Mouse (Mus musculus): ENCODE measurements around the gene Gps1. TPM values are rescaled to one million over a fixed set of nuclear protein-coding genes. Genes with fewer than 3 reads are reported as not detected.
A peak's percentile ranks its signal among the peaks of the same experiment; 100 is the strongest.
"Not testable (repeated sequence)": the region's sequence is repeated elsewhere in the genome, so short reads cannot be mapped to it uniquely, and the experiment has no call there.

Gps1 gene
- 205 and 207 TPM in 2 replicates for polyA plus RNA-seq (2015; fragmentation: Nextera tagmentation; extraction: Ambion mirVana)

DNA sequence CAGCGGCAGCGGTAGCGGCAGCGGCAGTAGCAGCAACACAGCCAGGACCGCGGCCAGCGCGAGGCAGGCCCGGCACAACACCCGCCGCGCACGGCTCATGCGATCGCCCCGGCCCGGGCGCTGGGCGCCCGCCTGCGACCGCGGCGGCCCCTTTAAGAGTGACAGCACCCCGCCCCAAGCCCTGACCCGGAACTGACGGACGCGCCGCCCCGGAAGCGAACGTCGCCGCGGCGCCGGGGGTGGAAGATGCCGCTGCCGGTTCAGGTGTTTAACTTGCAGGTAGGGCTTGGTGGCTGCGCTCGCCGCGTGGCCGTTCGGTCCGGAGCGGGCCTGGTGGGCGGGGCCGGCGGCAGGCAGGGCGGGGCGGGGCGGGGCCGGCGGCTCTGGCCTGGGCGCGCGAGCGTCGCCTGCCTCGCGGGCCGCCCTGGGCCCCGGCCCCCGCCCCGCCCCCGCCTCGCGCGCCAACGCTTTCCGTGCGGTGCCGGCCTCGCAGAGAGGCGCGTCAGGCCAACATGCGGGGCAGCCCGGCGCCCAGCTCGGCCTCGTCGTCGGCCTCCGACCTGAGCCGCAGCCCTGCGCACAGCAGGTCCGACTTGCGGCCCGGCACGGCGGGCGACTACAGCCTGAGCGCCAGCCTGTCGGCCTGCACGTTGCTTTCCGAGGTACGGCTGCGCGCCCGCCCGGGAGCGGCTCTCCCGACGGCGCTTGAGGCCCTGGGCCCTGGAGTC lies at the start of gene Gps1, which contains the start of gene Rfng:
TSS of gene Gps1 (plus strand) at position 209 of the 728 bp plus-strand sequence.
TSS of gene Rfng (minus strand) at position 144 of the 728 bp plus-strand sequence.
- Histone ChIP-seq H3K4me2 (peak within 1 kb of the TSS; percentile 90), H3K4me1 (peaks cover 26% of the 10 kb centered on the region), H3K9ac (peak within 1 kb of the TSS; percentile 85), H3K36me3 (peaks cover 55% of the 10 kb centered on the region), H3K4me3 (peak within 1 kb of the TSS; percentile 96), H3K27ac (peak within 1 kb of the TSS; percentile 81), H3K9me3 (no peaks in the 10 kb centered on the region), H3K27me3 (no peaks in the 10 kb centered on the region)
- under 1% methylated on average over 96 of the region's 107 CpGs for WGBS
- ATAC-seq (ENCODE audit: insufficient number of reproducible peaks, low FRiP score, low TSS enrichment, low read depth): peak; percentile 68

GRCm38 (mm10) chr11:120736424-120736823 lies 47.6 kb upstream of the Gps1 start:
- peaks cover 20% of the 10 kb centered on the region for H3K4me1 ChIP-seq
- H3K9me3 ChIP-seq: no peaks in the 10 kb centered on the region
- no peaks in the 10 kb centered on the region for H3K36me3 ChIP-seq
- no peak overlapping the region for H3K4me2 ChIP-seq
- no peak for ATAC-seq (ENCODE audit: insufficient number of reproducible peaks, low FRiP score, low TSS enrichment, low read depth)
- H3K9ac ChIP-seq: no peak overlapping the region
- no peak overlapping the region for H3K4me3 ChIP-seq
- no peak overlapping the region for H3K27ac ChIP-seq
- H3K27me3 ChIP-seq: no peaks in the 10 kb centered on the region
- WGBS: 75% methylated on average over 6 of the region's 6 CpGs

DNA sequence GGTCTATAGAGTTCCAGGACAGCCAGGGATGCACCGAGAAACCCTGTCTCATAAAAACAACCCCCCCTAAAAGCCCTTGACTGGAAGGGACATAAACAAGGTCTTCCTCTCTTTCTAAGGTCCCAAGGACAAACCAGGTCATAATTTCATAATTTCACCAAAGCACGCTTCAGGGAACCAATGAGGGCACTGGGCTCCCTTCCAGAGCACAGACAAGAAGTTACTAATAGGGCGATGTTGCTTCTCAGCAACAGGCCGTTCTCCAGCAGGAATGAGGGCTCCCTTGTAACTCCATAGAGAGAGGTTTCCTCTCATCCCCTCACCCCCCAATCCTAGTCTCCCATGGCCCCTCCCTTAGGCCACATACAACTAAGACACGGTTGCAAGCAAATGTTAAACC lies 43.1 kb upstream of the Gps1 start:
- Histone ChIP-seq H3K9ac (no peak overlapping the region), H3K36me3 (no peaks in the 10 kb centered on the region), H3K4me3 (no peak overlapping the region), H3K27ac (no peak overlapping the region), H3K4me2 (no peak overlapping the region), H3K27me3 (no peaks in the 10 kb centered on the region), H3K9me3 (no peaks in the 10 kb centered on the region), H3K4me1 (no peaks in the 10 kb centered on the region)
- 90% methylated on average over 5 of the region's 5 CpGs for WGBS
- ATAC-seq (ENCODE audit: insufficient number of reproducible peaks, low FRiP score, low TSS enrichment, low read depth): no peak

- Histone ChIP-seq H3K4me3 (no peak overlapping the region), H3K27me3 (no peaks in the 10 kb centered on the region), H3K9me3 (no peaks in the 10 kb centered on the region), H3K27ac (no peak overlapping the region), H3K4me2 (no peak overlapping the region), H3K36me3 (no peaks in the 10 kb centered on the region), H3K4me1 (no peaks in the 10 kb centered on the region), H3K9ac (no peak overlapping the region; the same call in 1 of the 2 replicates)
- no peak for ATAC-seq (ENCODE audit: insufficient number of reproducible peaks, low FRiP score, low TSS enrichment, low read depth)
- 51% methylated on average over 7 of the region's 7 CpGs for WGBS
Measured at GRCm38 (mm10) chr11:120744121-120744701, 39.9 kb upstream of the Gps1 start.

DNA sequence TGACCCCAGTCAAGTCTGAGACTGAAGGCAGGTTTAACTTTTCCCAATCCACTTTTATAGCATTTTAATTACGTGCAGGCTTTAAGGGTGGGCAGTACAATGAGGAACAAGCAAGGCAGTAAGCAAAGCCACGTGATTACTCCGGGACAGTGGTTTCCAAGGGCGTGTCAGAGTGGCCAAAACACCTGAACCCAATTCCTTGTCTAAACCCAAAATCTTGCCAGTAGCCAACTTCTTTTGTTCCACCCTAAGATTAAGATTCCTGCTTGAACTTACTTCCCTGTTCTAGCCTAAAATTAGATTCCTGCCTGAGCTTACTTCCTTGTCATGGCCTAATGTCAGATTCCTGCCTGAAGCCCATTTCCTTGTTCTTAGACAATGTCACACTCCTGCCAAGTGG lies 36.1 kb upstream of the Gps1 start:
- Histone ChIP-seq H3K4me2 (no peak overlapping the region), H3K27me3 (no peaks in the 10 kb centered on the region), H3K9me3 (no peaks in the 10 kb centered on the region), H3K36me3 (no peaks in the 10 kb centered on the region), H3K27ac (no peak overlapping the region), H3K9ac (no peak overlapping the region), H3K4me3 (no peak overlapping the region), H3K4me1 (no peaks in the 10 kb centered on the region)
- WGBS: 47% methylated on average over 4 of the region's 4 CpGs
- ATAC-seq (ENCODE audit: insufficient number of reproducible peaks, low FRiP score, low TSS enrichment, low read depth): no peak

DNA sequence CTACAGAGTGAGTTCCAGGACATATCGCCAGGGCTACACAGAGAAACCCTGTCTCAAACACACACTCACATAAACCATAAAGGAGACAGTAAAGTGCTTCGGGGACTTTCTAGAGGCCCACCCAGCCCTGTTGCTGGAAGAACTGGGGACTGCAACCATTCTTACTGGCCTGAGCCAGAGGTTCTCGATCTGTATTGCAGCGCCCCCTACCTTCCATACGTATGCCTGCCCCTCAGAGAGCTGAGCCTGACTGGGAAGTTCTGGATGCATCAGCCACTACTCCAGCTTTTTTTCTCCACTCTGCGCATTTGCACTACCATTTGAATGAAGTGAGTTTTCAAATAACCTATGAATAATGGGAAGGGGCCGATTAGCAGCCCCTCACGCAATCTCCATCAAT lies 34.6 kb upstream of the Gps1 start:
- Histone ChIP-seq H3K4me3 (no peak overlapping the region), H3K27ac (no peak overlapping the region), H3K4me1 (no peaks in the 10 kb centered on the region), H3K4me2 (no peak overlapping the region), H3K27me3 (no peaks in the 10 kb centered on the region), H3K9me3 (no peaks in the 10 kb centered on the region), H3K36me3 (no peaks in the 10 kb centered on the region), H3K9ac (no peak overlapping the region)
- 67% methylated on average over 8 of the region's 8 CpGs for WGBS
- no peak for ATAC-seq (ENCODE audit: insufficient number of reproducible peaks, low FRiP score, low TSS enrichment, low read depth)

- 60% methylated on average over 4 of the region's 4 CpGs for WGBS
- Histone ChIP-seq H3K27ac (no peak overlapping the region), H3K36me3 (no peaks in the 10 kb centered on the region), H3K9ac (no peak overlapping the region), H3K4me3 (no peak overlapping the region), H3K4me1 (no peaks in the 10 kb centered on the region), H3K27me3 (no peaks in the 10 kb centered on the region), H3K9me3 (no peaks in the 10 kb centered on the region), H3K4me2 (no peak overlapping the region)
- ATAC-seq (ENCODE audit: insufficient number of reproducible peaks, low FRiP score, low TSS enrichment, low read depth): no peak
Measured at GRCm38 (mm10) chr11:120751606-120752005, 32.5 kb upstream of the Gps1 start.

- Histone ChIP-seq H3K27me3 (no peaks in the 10 kb centered on the region), H3K4me1 (peaks cover 7% of the 10 kb centered on the region; the same call in 1 of the 2 replicates), H3K36me3 (no peaks in the 10 kb centered on the region), H3K9me3 (0 out of 2 replicates have a peak, but pooled peaks cover 6% of the 10 kb centered on the region), H3K27ac (no peak overlapping the region), H3K4me3 (no peak overlapping the region), H3K4me2 (no peak overlapping the region), H3K9ac (no peak overlapping the region)
- whole genome bisulfite sequencing: 84% methylated on average over 9 of the region's 9 CpGs
- no peak for ATAC-seq (ENCODE audit: insufficient number of reproducible peaks, low FRiP score, low TSS enrichment, low read depth)
Measured at GRCm38 (mm10) chr11:120760236-120760635, 23.8 kb upstream of the Gps1 start.

- Histone ChIP-seq H3K36me3 (no peaks in the 10 kb centered on the region), H3K4me3 (no peak overlapping the region), H3K4me2 (0 out of 2 replicates have a peak overlapping the region, but pooled peaks have one; percentile 10), H3K4me1 (peaks cover 7% of the 10 kb centered on the region; the same call in 1 of the 2 replicates), H3K9ac (no peak overlapping the region), H3K27me3 (no peaks in the 10 kb centered on the region), H3K27ac (no peak overlapping the region), H3K9me3 (0 out of 2 replicates have a peak, but pooled peaks cover 6% of the 10 kb centered on the region)
- no peak; the same call in 1 of the 2 replicates for ATAC-seq (ENCODE audit: insufficient number of reproducible peaks, low FRiP score, low TSS enrichment, low read depth)
- whole genome bisulfite sequencing: 64% methylated on average over 14 of the region's 14 CpGs
Measured at GRCm38 (mm10) chr11:120761811-120762671, 22.0 kb upstream of the Gps1 start.

GRCm38 (mm10) chr11:120762672-120763041 lies 21.4 kb upstream of the Gps1 start, which contains the start of gene Hmga1b:
Hmga1b (plus strand) TSS chr11:120762794.
- not testable (repeated sequence) for H3K4me3 ChIP-seq; H3K36me3 ChIP-seq; H3K4me1 ChIP-seq; ATAC-seq (ENCODE audit: insufficient number of reproducible peaks, low FRiP score, low TSS enrichment, low read depth); H3K27ac ChIP-seq; H3K9ac ChIP-seq; H3K27me3 ChIP-seq; H3K9me3 ChIP-seq
- H3K4me2 ChIP-seq: 0 out of 2 replicates have a peak within 1 kb of the TSS, but pooled peaks have one; percentile 10
- WGBS: 14% methylated on average over 14 of the region's 14 CpGs

DNA sequence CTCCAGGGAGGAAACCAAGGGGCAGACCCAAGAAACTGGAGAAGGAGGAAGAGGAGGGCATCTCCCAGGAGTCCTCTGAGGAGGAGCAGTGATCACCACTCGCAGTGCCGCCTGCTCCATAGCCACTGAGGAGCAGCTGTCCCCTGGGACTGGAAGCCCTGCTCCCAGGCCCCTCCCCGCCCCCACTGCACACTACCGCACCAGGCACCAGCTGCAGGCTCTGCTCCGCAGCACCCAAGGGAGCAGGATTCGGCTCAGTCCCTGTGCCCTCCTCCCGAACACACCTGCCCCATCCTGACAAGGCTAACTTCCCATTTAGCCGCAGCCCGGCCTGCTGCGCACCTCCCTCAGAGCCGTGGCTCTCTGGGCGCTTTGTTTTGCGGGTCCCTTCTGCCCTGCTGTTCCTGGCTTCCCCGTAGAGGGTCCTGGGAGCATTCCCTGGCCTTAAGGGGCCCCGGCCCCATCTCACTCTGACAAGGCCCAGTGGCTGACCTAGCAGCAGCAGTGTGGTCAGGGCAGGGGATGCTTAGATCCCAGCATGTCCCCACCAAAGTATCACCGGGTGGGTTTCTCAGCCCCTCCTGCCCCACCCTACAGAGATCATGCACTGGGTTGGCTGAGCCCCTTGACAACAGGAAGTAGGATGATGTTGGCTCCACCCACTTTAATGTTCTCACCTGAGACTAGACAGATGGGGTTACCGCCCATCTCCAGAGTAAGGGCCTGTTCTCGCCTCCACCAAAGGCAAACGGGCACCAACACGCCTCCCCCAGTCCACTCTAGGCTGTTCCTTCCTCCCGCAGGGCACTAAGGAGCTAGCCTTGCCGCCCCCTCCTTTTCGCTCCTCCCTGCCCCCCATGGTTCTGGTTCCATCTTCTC lies 20.7 kb upstream of the Gps1 start:
- H3K4me3 ChIP-seq; ATAC-seq (ENCODE audit: insufficient number of reproducible peaks, low FRiP score, low TSS enrichment, low read depth); H3K36me3 ChIP-seq; H3K27ac ChIP-seq; H3K27me3 ChIP-seq; H3K9ac ChIP-seq; H3K9me3 ChIP-seq; H3K4me1 ChIP-seq: not testable (repeated sequence)
- H3K4me2 ChIP-seq: 0 out of 2 replicates have a peak overlapping the region, but pooled peaks have one; percentile 10
- WGBS: 19% methylated on average over 5 of the region's 23 CpGs
